Mouse (Mus musculus) midbrain, embryonic 16.5 days (tissue): ENCODE data around the gene Ptprd. TPM values are rescaled to one million over a fixed set of nuclear protein-coding genes. Genes with fewer than 3 reads are reported as not detected.
"Not testable (repeated sequence)": the region's sequence is repeated elsewhere in the genome, so short reads cannot be mapped to it uniquely, and the experiment has no call there.

Source experiments
- ATAC-seq: fragments of 200-750 bp; cut with Nextera tagmentation; 2 replicates; pipeline ENCODE4 v1.8.0; 2017; ENCODE audit warnings: moderate TSS enrichment
- H3K27ac ChIP-seq: fragments of 300-500 bp; sonication (generic); 2 replicates; pipeline ENCODE4 v1.5.1; 2014; ENCODE audit warnings: mild to moderate bottlenecking, low read length, mixed read lengths
- H3K27me3 ChIP-seq: fragments of 300-500 bp; sonication (generic); 2 replicates; pipeline ENCODE4 v1.6.1; 2014; ENCODE audit warnings: low read depth, low read length, mixed read lengths; ENCODE audit not compliant: control insufficient read depth, insufficient read depth
- H3K36me3 ChIP-seq: fragments of 300-500 bp; sonication (generic); 2 replicates; pipeline ENCODE4 v1.6.1; 2014; ENCODE audit warnings: mild to moderate bottlenecking, low read length, moderate library complexity, mixed read lengths; ENCODE audit not compliant: control insufficient read depth, insufficient read depth
- H3K4me1 ChIP-seq: fragments of 300-500 bp; sonication (generic); 2 replicates; pipeline ENCODE4 v1.6.1; 2014; ENCODE audit warnings: mild to moderate bottlenecking, low read length, mixed read lengths; ENCODE audit not compliant: control insufficient read depth, insufficient read depth
- H3K4me2 ChIP-seq: fragments of 300-500 bp; sonication (generic); 2 replicates; pipeline ENCODE4 v1.6.1; 2014; ENCODE audit warnings: mild to moderate bottlenecking, low read length, mixed read lengths
- H3K4me3 ChIP-seq: fragments of 300-500 bp; sonication (generic); 2 replicates; pipeline ENCODE4 v1.5.1; 2014; ENCODE audit warnings: low read depth, mild to moderate bottlenecking, low read length, moderate library complexity, mixed read lengths
- H3K9ac ChIP-seq: fragments of 300-500 bp; sonication (generic); 2 replicates; pipeline ENCODE4 v1.6.1; 2014; ENCODE audit warnings: low read depth, low read length, mixed read lengths
- H3K9me3 ChIP-seq: fragments of 300-500 bp; sonication (generic); replicated peaks from 2 replicates; pipeline ENCODE4 v1.6.1; 2014; ENCODE audit warnings: mild to moderate bottlenecking, low read length, mixed read lengths; ENCODE audit not compliant: control insufficient read depth, poor library complexity, severe bottlenecking
- WGBS: fragments of 180-500 bp; shearing (Covaris S2); extraction: QIAGEN DNeasy Blood & Tissue Kit; methylation state at CpG from one replicate; pipeline ENCODE4 v1.1.7; 2014; 5-methylcytosine and 5-hydroxymethylcytosine counted together
- polyA plus RNA-seq: library from polyadenylated mRNA; unstranded; fragments of >200 nt; fragmentation: Nextera tagmentation; extraction: Ambion mirVana; gene quantifications from 2 replicates; pipeline ENCODE4 v1.2.1, GENCODE M21; 2015

The Ptprd gene
- polyA plus RNA-seq, 1 experiment from 2014 or later = 90.7 TPM

DNA sequence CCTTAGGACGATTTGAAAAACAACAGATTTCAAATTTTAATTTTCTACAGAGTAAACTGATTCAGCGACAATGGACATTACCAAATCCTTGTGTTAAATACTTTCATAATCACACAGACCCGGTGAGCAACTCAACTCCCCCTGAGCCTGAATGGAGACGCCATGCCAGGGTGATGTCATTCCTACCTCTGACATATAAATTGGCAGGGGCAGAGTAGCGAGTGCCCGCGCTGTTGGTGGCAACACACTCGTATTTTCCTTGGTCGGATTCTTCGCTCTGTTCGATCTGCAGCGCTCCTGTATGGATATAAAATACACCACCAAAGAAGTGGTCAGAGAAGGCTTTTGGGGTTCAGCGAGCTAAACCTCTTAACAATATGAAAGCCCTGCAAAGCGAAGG, 2075.1 kb downstream of the Ptprd start:
- WGBS = 85% methylated on average over 14 of the region's 14 CpGs
- H3K4me2 ChIP-seq = no peak overlapping the region
- H3K4me3 ChIP-seq = no peak overlapping the region
- no peaks in the 10 kb centered on the region for H3K27me3 ChIP-seq
- H3K27ac ChIP-seq = no peak overlapping the region
- ATAC-seq = no peak
- H3K4me1 ChIP-seq = no peaks in the 10 kb centered on the region
- H3K9ac ChIP-seq = no peak overlapping the region
- no peaks in the 10 kb centered on the region for H3K36me3 ChIP-seq
- H3K9me3 ChIP-seq = no peaks in the 10 kb centered on the region

DNA sequence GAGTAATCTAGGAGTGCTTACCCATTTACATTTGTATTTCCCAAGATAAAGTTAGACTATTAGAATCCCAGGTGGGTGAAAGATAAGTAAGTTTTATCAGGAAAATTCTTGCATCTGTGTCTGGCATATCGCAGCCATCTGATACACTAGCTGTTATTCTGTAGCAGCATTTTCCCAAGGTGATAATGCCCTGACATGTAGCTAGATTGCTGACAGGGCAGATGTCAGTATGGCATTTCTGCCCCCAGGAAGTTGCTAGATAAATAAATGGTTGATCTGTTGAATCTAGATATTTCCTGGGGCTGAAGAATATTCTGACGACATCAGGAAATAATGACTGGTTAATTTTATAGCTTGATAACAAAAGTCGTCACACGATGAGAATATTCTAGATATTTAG, 2119.9 kb downstream of the Ptprd start:
- no peak overlapping the region for H3K4me2 ChIP-seq
- H3K4me3 ChIP-seq = no peak overlapping the region
- ATAC-seq = no peak
- H3K4me1 ChIP-seq = no peaks in the 10 kb centered on the region
- H3K27ac ChIP-seq = no peak overlapping the region
- H3K36me3 ChIP-seq = no peaks in the 10 kb centered on the region
- WGBS = 95% methylated on average over 4 of the region's 4 CpGs
- H3K9me3 ChIP-seq = no peaks in the 10 kb centered on the region
- H3K9ac ChIP-seq = no peak overlapping the region
- H3K27me3 ChIP-seq = no peaks in the 10 kb centered on the region

DNA sequence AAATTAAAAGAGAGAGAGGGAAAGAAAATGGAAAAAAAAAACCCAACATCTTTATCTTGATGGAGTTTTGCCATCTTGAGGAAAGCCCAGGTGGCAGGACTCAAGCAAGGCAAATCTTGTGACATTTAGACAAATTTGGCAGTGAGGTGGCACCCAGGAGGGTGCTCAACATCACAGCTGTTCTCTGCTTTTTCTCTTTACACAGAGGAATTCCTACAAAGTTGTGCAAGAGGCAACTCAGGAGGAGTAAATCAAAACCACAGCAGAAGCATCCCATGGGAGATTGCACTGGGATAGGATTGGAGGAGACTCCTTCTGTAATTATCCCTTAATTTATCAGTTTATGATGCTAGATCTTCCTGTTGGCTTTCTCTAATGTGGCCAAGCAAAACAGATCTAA, 2121.9 kb downstream of the Ptprd start:
- Histone ChIP-seq H3K9ac (no peak overlapping the region), H3K4me3 (no peak overlapping the region), H3K9me3 (no peaks in the 10 kb centered on the region), H3K27ac (no peak overlapping the region), H3K4me2 (no peak overlapping the region), H3K36me3 (peaks cover 3% of the 10 kb centered on the region; the same call in 1 of the 2 replicates), H3K4me1 (no peaks in the 10 kb centered on the region), H3K27me3 (no peaks in the 10 kb centered on the region)
- no peak for ATAC-seq

DNA sequence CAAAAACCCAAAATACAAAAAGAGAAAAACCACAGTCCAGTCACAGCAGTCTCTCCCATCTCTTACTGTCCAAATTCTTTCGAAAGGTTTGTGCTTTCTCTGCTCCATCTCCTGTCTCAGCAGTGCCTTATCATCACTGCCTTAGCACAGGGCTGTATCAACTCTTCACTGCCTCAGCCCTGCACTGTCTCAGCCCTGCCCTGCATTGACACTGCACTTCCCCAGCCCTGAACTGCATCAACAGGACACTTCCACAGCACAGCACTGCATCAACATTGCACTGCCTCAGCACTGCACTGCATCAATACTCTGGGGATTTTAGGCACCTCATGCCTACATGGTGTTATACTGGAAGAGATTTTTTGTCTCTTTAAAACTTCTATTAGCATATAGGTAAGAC, 2135.7 kb downstream of the Ptprd start:
- Histone ChIP-seq H3K27ac (no peak overlapping the region), H3K27me3 (no peaks in the 10 kb centered on the region), H3K36me3 (peaks cover 2% of the 10 kb centered on the region; the same call in 1 of the 2 replicates), H3K4me2 (no peak overlapping the region), H3K4me3 (no peak overlapping the region), H3K9me3 (no peaks in the 10 kb centered on the region), H3K9ac (no peak overlapping the region), H3K4me1 (no peaks in the 10 kb centered on the region)
- 88% methylated on average over 1 of the region's 1 CpGs for WGBS
- ATAC-seq = no peak

DNA sequence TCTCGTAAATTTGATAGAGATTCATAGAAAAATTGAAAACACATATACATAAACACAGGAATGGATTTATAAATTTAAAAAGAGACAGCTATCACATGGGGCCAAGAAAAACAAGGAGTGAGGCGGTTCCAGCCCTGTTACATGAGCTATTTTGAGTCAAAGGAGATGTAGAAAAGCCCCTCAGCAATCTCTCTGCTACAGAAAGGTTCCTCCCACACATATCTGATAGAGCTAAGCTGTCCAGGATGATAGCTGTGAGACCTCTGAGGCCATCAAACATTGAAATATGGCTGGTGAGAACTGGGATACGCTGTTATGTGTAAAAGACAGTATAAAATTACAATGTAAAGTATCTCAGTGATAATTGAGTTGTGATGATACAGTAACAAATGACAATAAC, 2138.5 kb downstream of the Ptprd start:
- Histone ChIP-seq H3K4me1 (no peaks in the 10 kb centered on the region), H3K27me3 (no peaks in the 10 kb centered on the region), H3K4me2 (no peak overlapping the region), H3K9ac (no peak overlapping the region), H3K27ac (no peak overlapping the region), H3K9me3 (no peaks in the 10 kb centered on the region), H3K4me3 (no peak overlapping the region), H3K36me3 (peaks cover 2% of the 10 kb centered on the region; the same call in 1 of the 2 replicates)
- ATAC-seq = no peak
- whole genome bisulfite sequencing = 89% methylated on average over 3 of the region's 3 CpGs

DNA sequence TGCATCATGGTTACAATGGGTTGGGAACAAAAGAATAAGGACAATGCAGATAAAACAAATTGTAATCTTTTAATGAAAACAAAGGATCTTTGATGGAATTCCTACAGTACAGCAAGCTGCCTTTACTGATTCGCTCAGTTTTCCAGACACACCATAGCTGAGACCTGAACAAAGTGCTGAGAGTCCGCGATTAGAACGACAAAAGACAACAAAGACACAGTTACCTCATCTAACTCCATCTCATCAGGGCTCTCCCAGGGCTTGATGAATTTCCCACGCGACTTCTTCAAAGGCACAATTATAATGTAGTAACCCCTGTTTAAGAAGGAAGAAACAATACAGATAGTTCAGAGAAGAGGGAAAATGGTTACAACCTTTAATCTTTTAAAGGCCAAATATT, 2140.0 kb downstream of the Ptprd start:
- Histone ChIP-seq H3K9me3 (no peaks in the 10 kb centered on the region), H3K27me3 (no peaks in the 10 kb centered on the region), H3K36me3 (peaks cover 2% of the 10 kb centered on the region; the same call in 1 of the 2 replicates), H3K27ac (no peak overlapping the region), H3K9ac (no peak overlapping the region), H3K4me1 (no peaks in the 10 kb centered on the region), H3K4me3 (no peak overlapping the region), H3K4me2 (no peak overlapping the region)
- ATAC-seq = no peak
- WGBS = 72% methylated on average over 6 of the region's 6 CpGs

DNA sequence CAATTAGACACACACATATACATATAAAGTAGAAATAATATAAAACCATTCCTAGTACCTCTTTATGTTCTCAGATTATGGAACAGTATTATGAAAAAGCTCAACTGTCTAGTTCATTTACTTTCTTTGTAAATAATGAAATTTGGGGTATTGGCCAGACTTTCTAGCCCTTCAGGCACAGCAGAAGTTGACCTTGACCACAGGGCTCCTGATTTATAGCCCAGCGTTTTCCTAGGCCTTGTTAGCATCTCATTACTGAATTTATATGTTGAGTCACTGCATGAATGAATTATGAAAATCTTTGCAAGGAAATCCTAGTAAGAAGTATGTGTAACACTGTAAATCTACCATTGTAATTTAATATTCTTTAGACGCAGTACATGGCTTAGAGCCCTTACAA, 2154.9 kb downstream of the Ptprd start:
- H3K36me3 ChIP-seq = no peaks in the 10 kb centered on the region
- WGBS = 82% methylated on average over 2 of the region's 2 CpGs
- no peaks in the 10 kb centered on the region; the same call in 1 of the 2 replicates for H3K9me3 ChIP-seq
- H3K4me3 ChIP-seq = no peak overlapping the region
- no peaks in the 10 kb centered on the region for H3K27me3 ChIP-seq
- H3K9ac ChIP-seq = no peak overlapping the region
- H3K27ac ChIP-seq = no peak overlapping the region
- ATAC-seq = no peak
- no peak overlapping the region for H3K4me2 ChIP-seq
- no peaks in the 10 kb centered on the region for H3K4me1 ChIP-seq

DNA sequence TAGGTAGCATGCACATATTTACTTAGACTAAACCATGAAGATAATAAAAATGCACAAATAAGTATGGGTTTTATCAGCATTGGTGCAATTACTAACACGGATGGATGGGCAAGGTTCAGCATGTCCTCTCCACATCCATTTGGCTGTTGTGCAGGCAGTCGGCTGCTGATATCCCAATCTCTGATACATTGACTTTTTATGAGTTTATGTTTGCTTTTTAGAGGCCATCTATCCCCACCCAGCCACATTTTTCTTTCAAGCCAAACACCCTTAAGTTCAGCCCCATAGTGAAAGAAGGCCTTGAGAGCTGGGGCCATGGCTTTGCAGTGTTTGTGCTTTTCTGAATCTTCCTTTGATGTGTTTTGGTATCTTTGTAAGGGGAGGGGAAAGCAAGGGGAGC, 2166.1 kb downstream of the Ptprd start:
- 74% methylated on average over 2 of the region's 2 CpGs for WGBS
- H3K36me3 ChIP-seq = no peaks in the 10 kb centered on the region; the same call in 1 of the 2 replicates
- H3K27ac ChIP-seq = no peak overlapping the region
- H3K4me3 ChIP-seq = no peak overlapping the region
- H3K4me2 ChIP-seq = no peak overlapping the region
- H3K9me3 ChIP-seq = no peaks in the 10 kb centered on the region
- H3K27me3 ChIP-seq = no peaks in the 10 kb centered on the region
- no peak for ATAC-seq
- H3K4me1 ChIP-seq = no peaks in the 10 kb centered on the region
- H3K9ac ChIP-seq = no peak overlapping the region

DNA sequence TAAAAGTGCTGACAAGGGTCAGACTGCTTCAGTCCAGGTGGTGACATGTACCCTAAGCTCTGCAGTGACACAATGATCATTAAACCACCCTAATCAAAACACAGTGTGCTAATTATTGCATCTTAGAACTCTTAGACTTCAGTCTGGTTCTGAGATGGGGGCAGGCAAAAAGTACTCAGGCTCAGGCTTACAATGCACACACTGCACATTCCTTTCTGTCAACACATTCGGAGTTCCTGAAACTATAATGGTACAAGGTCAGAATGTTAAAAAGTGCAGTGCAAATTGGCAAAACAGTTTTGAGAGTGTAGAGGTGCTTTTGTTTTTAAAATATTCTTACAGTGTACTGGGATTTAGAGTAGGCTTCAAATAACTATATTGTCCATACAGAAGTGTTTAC, 2167.0 kb downstream of the Ptprd start:
- WGBS = 60% methylated on average over 1 of the region's 1 CpGs
- no peak overlapping the region for H3K4me2 ChIP-seq
- H3K9me3 ChIP-seq = no peaks in the 10 kb centered on the region
- no peak for ATAC-seq
- no peak overlapping the region for H3K27ac ChIP-seq
- H3K4me3 ChIP-seq = no peak overlapping the region
- no peaks in the 10 kb centered on the region for H3K36me3 ChIP-seq
- no peaks in the 10 kb centered on the region for H3K27me3 ChIP-seq
- no peaks in the 10 kb centered on the region for H3K4me1 ChIP-seq
- H3K9ac ChIP-seq = no peak overlapping the region

DNA sequence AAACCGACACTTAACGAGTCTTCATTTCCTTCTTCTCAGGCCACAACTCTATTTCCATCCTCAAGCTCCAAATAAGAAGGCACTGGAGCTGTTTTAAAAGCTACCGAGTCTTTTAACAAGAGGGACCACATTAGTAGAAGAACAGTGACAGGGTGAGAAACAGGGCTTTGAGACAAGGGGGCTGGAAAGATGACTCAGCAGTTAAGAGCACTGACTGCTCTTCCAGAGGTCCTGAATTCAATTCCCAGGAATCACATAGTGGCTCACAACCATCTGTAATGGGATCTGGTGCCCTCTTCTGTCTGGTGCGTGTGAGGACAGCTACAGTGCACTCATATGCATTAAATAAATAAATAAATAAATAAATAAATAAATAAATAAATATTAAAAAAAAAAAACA, 2174.6 kb downstream of the Ptprd start:
- not testable (repeated sequence) for H3K27me3 ChIP-seq, H3K4me1 ChIP-seq, H3K9me3 ChIP-seq, H3K9ac ChIP-seq, H3K4me2 ChIP-seq, H3K36me3 ChIP-seq, ATAC-seq, H3K27ac ChIP-seq, H3K4me3 ChIP-seq
- WGBS = 80% methylated on average over 4 of the region's 4 CpGs
